14 mouse cellular contexts compared by ENCODE assay signal in the genomic region with DNA sequence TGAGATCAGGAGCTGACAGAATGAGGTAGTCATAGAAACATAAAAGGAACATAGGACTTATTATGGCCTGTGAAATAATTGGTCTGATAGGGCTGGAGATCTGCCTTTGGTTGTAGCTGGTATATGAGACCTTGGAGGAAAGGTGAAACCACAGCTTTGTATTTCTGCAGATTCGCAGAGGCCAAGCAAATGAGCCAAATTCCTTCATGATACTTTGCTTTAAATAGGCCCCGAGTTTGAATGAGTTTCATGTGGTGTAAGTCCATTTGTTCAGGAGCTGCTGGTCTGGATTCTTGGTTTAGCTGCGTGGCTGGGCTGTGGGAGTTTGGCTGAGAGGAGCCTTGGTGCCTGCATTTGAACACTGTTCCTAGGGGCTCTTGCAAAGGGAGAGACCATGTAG.
"Had no signal": no experiment of that assay in that cellular context is flagged by ENCODE, and none has a peak within 500 bp of the region (broad histone marks: within the 10 kb centered on the region; RNA-seq: fewer than 3 reads in every experiment).

No protein-coding gene starts in this region.

- H3K9ac ChIP-seq: liver, embryonic 15.5 days; midbrain, embryonic 13.5 days had no signal

- H3K27me3 ChIP-seq: liver, embryonic 15.5 days; midbrain, embryonic 13.5 days had no signal

- H3K4me1 ChIP-seq: liver, embryonic 15.5 days had no signal

- H3K4me3 ChIP-seq: liver, embryonic 15.5 days; midbrain, embryonic 13.5 days had no signal

- H3K27ac ChIP-seq: liver, embryonic 15.5 days; midbrain, embryonic 13.5 days had no signal

- DNase-seq: kidney, adult 9 months; kidney, postnatal 10 days; kidney, postnatal 4 days; left cerebral cortex, postnatal 4 days; lung, adult 2 months; lung, postnatal 36 days; right cerebral cortex, postnatal 14 days; thymus, adult 18-20 months; thymus, postnatal 14 days had no signal

- ATAC-seq: intestine, postnatal 0 days; lung, postnatal 0 days; midbrain, embryonic 13.5 days had no signal

- H3K36me3 ChIP-seq: liver, embryonic 15.5 days; midbrain, embryonic 13.5 days had no signal

- H3K9me3 ChIP-seq: liver, embryonic 15.5 days; midbrain, embryonic 13.5 days had no signal

- H3K4me2 ChIP-seq: liver, embryonic 11.5 days; liver, embryonic 15.5 days; midbrain, embryonic 13.5 days had no signal
